In the genomic region with DNA sequence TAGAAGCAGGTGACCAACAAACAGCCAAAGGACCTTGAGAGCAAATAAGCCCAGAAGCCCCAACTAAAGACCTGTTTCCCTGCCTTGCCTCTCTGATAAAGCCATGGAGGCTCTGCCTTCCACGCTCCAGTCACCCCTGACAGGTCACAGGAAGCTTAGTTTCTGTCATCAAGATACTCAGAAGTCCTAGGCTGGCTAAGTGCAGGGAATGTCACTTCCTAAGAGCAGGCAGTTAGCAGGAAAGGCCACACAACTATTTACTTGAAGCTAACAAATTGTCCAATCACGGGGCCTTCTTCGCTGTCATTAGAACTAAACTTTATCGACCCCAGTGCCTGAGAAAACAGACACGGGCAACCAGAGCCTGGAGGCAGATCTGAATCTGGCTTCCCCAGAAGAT, we compare ENCODE assay signal across 8 mouse cellular contexts. TPM values are rescaled to one million over a fixed set of nuclear protein-coding genes. Genes with fewer than 3 reads are reported as not detected.
DNase-seq lines count a peak whose midpoint lies in the region; ATAC-seq lines count a peak whose summit lies in the region.
"Had no signal": no experiment of that assay in that cellular context is flagged by ENCODE, and none has a peak within 500 bp of the region (broad histone marks: within the 10 kb centered on the region; RNA-seq: fewer than 3 reads in every experiment).

No protein-coding gene starts in this region.

- H3K4me1 ChIP-seq in hindbrain, embryonic 10.5 days (replicated peaks), result peaks cover 30% of the 10 kb centered on the region
- H3K4me1 ChIP-seq in hindbrain, embryonic 13.5 days (replicated peaks), result peaks cover 11% of the 10 kb centered on the region
- H3K4me1 ChIP-seq in megakaryocyte, embryonic 14.5 days, result peaks cover 11% of the 10 kb centered on the region
- H3K4me1 ChIP-seq in intestine, embryonic 16.5 days (ENCODE audit: control insufficient read depth, insufficient read depth, low read length), result peaks cover 25% of the 10 kb centered on the region

- H3K4me2 ChIP-seq in hindbrain, embryonic 13.5 days, result no peak overlapping the region
- no peak overlapping the region for H3K4me2 ChIP-seq in intestine, embryonic 16.5 days (ENCODE audit: low read depth, low read length)

- H3K36me3 ChIP-seq in hindbrain, embryonic 10.5 days, result no peaks in the 10 kb centered on the region
- H3K36me3 ChIP-seq in hindbrain, embryonic 13.5 days, result no peaks in the 10 kb centered on the region
- H3K36me3 ChIP-seq in megakaryocyte, embryonic 14.5 days (replicated peaks; ENCODE audit: low read length), result no peaks in the 10 kb centered on the region
- H3K36me3 ChIP-seq in intestine, embryonic 16.5 days (ENCODE audit: control insufficient read depth, insufficient read depth, low read length), result no peaks in the 10 kb centered on the region
- H3K36me3 ChIP-seq: G1E had no signal

- 0 out of 2 replicates have a peak overlapping the region, but pooled peaks have one; percentile 14 for H3K27ac ChIP-seq in hindbrain, embryonic 10.5 days
- no peak overlapping the region for H3K27ac ChIP-seq in hindbrain, embryonic 13.5 days
- peak overlapping the region; percentile 70 for H3K27ac ChIP-seq in intestine, embryonic 16.5 days (ENCODE audit: low read length)

- no peak for DNase-seq in hindbrain, embryonic 10.5 days (ENCODE audit: low spot score)
- DNase-seq in yolk sac, embryonic 10.5 days (ENCODE audit: low spot score), result peak; percentile 51
- no peak for DNase-seq in ovary, postnatal 10 days (ENCODE audit: low spot score)

- H3K9ac ChIP-seq in hindbrain, embryonic 13.5 days, result no peak overlapping the region
- 0 out of 2 replicates have a peak overlapping the region, but pooled peaks have one; percentile 19 for H3K9ac ChIP-seq in intestine, embryonic 16.5 days (ENCODE audit: low read depth, low read length)

- 45% methylated on average over 5 of the region's 5 CpGs for WGBS in hindbrain, embryonic 10.5 days
- WGBS in hindbrain, embryonic 13.5 days, result 67% methylated on average over 5 of the region's 5 CpGs
- WGBS in intestine, embryonic 16.5 days, result 27% methylated on average over 5 of the region's 5 CpGs

- no peak for ATAC-seq in hindbrain, embryonic 13.5 days (ENCODE audit: low FRiP score)
- no peak for ATAC-seq in megakaryocyte, adult 5-6 weeks (ENCODE audit: poor library complexity, severe bottlenecking)
- no peak for ATAC-seq in intestine, embryonic 16.5 days

- 0 out of 2 replicates have a peak, but pooled peaks cover 4% of the 10 kb centered on the region for H3K9me3 ChIP-seq in hindbrain, embryonic 10.5 days
- peaks cover 2% of the 10 kb centered on the region; the same call in 1 of the 2 replicates for H3K9me3 ChIP-seq in hindbrain, embryonic 13.5 days
- peaks cover 14% of the 10 kb centered on the region; the same call in 1 of the 2 replicates for H3K9me3 ChIP-seq in megakaryocyte, embryonic 14.5 days
- H3K9me3 ChIP-seq in intestine, embryonic 16.5 days (ENCODE audit: control insufficient read depth, low read length), result no peaks in the 10 kb centered on the region

- H3K4me3 ChIP-seq in hindbrain, embryonic 10.5 days, result no peak overlapping the region
- H3K4me3 ChIP-seq in hindbrain, embryonic 13.5 days, result no peak overlapping the region
- H3K4me3 ChIP-seq in megakaryocyte, embryonic 14.5 days (replicated peaks), result peak overlapping the region; percentile 29
- H3K4me3 ChIP-seq in intestine, embryonic 16.5 days (ENCODE audit: low read length), result no peak overlapping the region

- no peaks in the 10 kb centered on the region for H3K27me3 ChIP-seq in hindbrain, embryonic 10.5 days (ENCODE audit: insufficient read depth, poor library complexity, severe bottlenecking)
- H3K27me3 ChIP-seq in hindbrain, embryonic 13.5 days, result no peaks in the 10 kb centered on the region
- no peaks in the 10 kb centered on the region for H3K27me3 ChIP-seq in megakaryocyte, embryonic 14.5 days (replicated peaks)
- no peaks in the 10 kb centered on the region for H3K27me3 ChIP-seq in intestine, embryonic 16.5 days (replicated peaks; ENCODE audit: control insufficient read depth, insufficient read depth, low read length)

RNA-seq across cellular contexts. Expression of gene Arhgap28, which starts 14.2 kb away (rescaled TPM):
- polyA plus RNA-seq in hindbrain, embryonic 10.5 days (2016; fragmentation: Nextera tagmentation; extraction: Ambion mirVana), result 32.8 and 35.4 TPM in 2 replicates
- polyA plus RNA-seq in hindbrain, embryonic 13.5 days (2015; fragmentation: Nextera tagmentation; extraction: Ambion mirVana), result 13.1 and 14.7 TPM in 2 replicates
- 0.13 TPM in 1 of 2 replicates, not detected in the other for polyA plus RNA-seq in megakaryocyte, embryonic 14.5 days (2012; ENCODE audit: insufficient read depth, low replicate concordance)
- 0.54 and 0.84 TPM in 2 replicates for total RNA-seq in megakaryocyte, adult 5-6 weeks (2015)
- 0.29 and 0.37 TPM in 2 replicates for total RNA-seq in megakaryocyte, adult 5-6 weeks (2017)
- 12.7 and 13.1 TPM in 2 replicates for polyA plus RNA-seq in intestine, embryonic 16.5 days (2015; fragmentation: Nextera tagmentation; extraction: Ambion mirVana)
- polyA plus RNA-seq: G1E had no signal

Comparison
In these comparisons a context has a peak if more than half of its experiments do, and no peak if none do; other contexts are left out.
1. RNA of gene Arhgap28, which starts 14.2 kb away (polyA plus RNA-seq): 32.8 to 35.4 TPM in hindbrain, embryonic 10.5 days, 13.1 to 14.7 TPM in hindbrain, embryonic 13.5 days and 12.7 to 13.1 TPM in intestine, embryonic 16.5 days; 0.13 TPM in megakaryocyte, embryonic 14.5 days; every median in the first group is over 10 times any median in the second.